Mouse (Mus musculus) MEL (cell line): Measurements from ENCODE around the gene Mcrip1.

Experiments
- CHD2 ChIP-seq: IDR thresholded peaks from 2 replicates; pipeline ENCODE4 v1.6.1; 2011; ENCODE audit warnings: low read length, improper control_type of control experiment
- CTCF ChIP-seq, 3 experiments: IDR thresholded peaks in 2 of 3; conservative IDR thresholded peaks in 1 of 3; 2 replicates each; pipeline ENCODE4 v1.5.1; 2011 to 2012; ENCODE audit warnings: low read length in 3 of 3, low read depth in 2 of 3, mild to moderate bottlenecking in 2 of 3, improper control_type of control experiment in 1 of 3, inconsistent platforms in 1 of 3, mixed read lengths in 1 of 3, moderate library complexity in 1 of 3; ENCODE audit not compliant: control insufficient read depth in 1 of 3, insufficient read depth in 1 of 3, poor library complexity in 1 of 3, severe bottlenecking in 1 of 3
- EP300 ChIP-seq, 2 experiments: IDR thresholded peaks; 2 replicates each; pipeline ENCODE4 v1.6.1; 2011; ENCODE audit warnings: improper control_type of control experiment in 2 of 2, low read length in 2 of 2, low read depth in 1 of 2, mild to moderate bottlenecking in 1 of 2
- ETS1 ChIP-seq: IDR thresholded peaks from 2 replicates; pipeline ENCODE4 v1.6.1; 2012; ENCODE audit warnings: low read depth, mild to moderate bottlenecking, inconsistent platforms, low read length, improper control_type of control experiment, moderate library complexity
- MAX ChIP-seq: IDR thresholded peaks from 2 replicates; pipeline ENCODE4 v1.6.1; 2011; ENCODE audit warnings: low read length, improper control_type of control experiment
- NRF1 ChIP-seq: IDR thresholded peaks from 2 replicates; pipeline ENCODE4 v1.6.1; 2014; ENCODE audit warnings: low read depth, mild to moderate bottlenecking, inconsistent platforms, low read length, improper control_type of control experiment, moderate library complexity; ENCODE audit not compliant: poor library complexity, insufficient read depth, severe bottlenecking
- POLR2A ChIP-seq, 2 experiments: IDR thresholded peaks; 2 replicates each; pipeline ENCODE4 v1.6.1; 2011 to 2012; ENCODE audit warnings: low read length in 2 of 2, mild to moderate bottlenecking in 2 of 2, control low read depth in 1 of 2, improper control_type of control experiment in 1 of 2, low read depth in 1 of 2, moderate library complexity in 1 of 2; ENCODE audit not compliant: control insufficient read depth in 1 of 2, insufficient read depth in 1 of 2, poor library complexity in 1 of 2
- USF1 ChIP-seq: IDR thresholded peaks from 2 replicates; pipeline ENCODE4 v1.6.1; 2014; ENCODE audit warnings: low read depth, mild to moderate bottlenecking, inconsistent platforms, low read length, improper control_type of control experiment, moderate library complexity

DNA sequence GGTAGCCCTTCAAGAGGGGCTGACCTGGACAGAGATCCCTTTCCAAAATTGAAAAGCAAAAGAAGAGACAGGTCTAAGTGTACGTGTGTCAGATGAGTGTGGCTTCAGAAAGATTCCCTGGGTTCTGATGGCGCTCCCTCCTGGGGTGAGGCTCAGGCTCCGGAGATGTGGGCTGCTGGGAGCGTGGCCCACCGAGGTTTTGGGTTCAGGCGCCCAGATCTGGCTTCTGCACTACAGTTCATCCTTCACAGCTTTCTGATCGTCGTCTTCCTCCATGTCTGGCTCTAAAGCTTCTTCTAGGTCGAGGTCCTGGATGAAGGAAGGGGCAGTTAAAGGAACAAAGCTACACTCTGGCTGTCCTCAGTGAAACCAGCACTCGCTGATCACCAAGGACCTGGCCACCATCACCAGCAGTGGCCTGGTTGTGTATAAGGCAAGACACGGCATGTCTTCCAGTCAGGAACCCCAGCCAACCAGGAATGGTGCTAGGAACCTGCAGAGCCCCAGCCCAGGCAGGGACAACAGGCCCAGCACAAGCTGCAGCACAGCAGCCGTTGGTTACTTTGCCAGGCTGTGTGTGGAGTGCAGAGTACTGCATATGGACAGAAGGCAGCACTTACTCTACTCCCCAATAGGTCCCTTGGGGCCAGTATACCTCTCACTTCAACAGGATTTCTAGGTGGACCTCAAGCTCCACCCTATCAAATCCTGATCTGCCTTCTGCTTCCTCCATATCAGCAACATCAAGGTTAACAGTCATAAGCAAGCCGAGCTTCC, 11.6 kb upstream of the Mcrip1 start:
- TF ChIP-seq USF1 (no peak), MAX (no peak), CHD2 (no peak), CTCF (IDR thresholded peaks at IDR 0.05 in 2 of 3, conservative IDR thresholded peaks at IDR 0.05 in 1 of 3; ENCODE audit: control insufficient read depth in 1 of 3, insufficient read depth in 1 of 3, low read depth in 2 of 3, low read length in 3 of 3, poor library complexity in 1 of 3, severe bottlenecking in 1 of 3) (no peak), NRF1 (no peak), POLR2A (IDR thresholded peaks at IDR 0.05; ENCODE audit: control insufficient read depth in 1 of 2, insufficient read depth in 1 of 2, low read depth in 1 of 2, low read length in 2 of 2, poor library complexity in 1 of 2) (no peak; a peak in 1 of 4 replicates), EP300 (IDR thresholded peaks at IDR 0.05; ENCODE audit: low read depth in 1 of 2, low read length in 2 of 2) (no peak), ETS1 (no peak)
